In the genomic region with DNA sequence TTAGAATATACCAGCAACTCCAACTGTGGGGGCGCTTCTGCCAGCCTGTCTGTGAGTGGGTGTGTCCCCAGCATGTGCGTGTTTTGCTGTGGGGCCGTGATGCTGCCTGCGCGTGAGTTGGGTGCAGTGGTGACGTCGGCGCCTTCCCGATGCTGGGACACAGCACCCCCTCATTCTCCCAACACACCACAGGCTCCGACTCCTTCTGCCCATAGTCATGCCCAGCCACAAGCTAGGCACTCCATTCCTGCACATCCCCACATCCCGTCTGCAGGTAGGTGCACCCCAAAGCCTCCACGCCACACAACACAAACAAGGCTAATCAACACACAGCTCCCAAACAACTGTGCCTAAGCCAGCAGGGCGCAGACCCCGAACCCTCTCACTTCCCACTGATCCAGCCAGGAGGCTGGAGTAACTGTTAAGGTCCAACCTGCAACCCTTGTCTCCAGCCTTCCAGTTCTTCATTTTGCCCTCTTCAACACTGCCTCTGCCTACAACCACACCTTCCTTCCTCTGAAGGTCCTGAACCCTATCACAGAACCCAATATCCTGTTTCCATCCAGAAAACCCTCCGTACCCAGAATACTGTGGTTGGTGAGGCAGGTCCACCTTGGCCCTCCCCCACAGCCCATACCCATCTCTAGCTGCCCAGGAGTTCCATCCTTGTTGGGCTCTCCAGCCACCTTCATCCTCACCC, we compare ENCODE assay signal across 8 mouse cellular contexts. TPM values are rescaled to one million over a fixed set of nuclear protein-coding genes. Genes with fewer than 3 reads are reported as not detected.
DNase-seq lines count a peak whose midpoint lies in the region; ATAC-seq lines count a peak whose summit lies in the region.

No protein-coding gene starts in this region.

- no peak overlapping the region; the same call in 1 of the 2 replicates for H3K9ac ChIP-seq in neural tube, embryonic 11.5 days (ENCODE audit: low read length)
- H3K9ac ChIP-seq in midbrain, embryonic 12.5 days (replicated peaks): peak overlapping the region; percentile 52; the same call in 1 of the 2 replicates

- no peaks in the 10 kb centered on the region for H3K9me3 ChIP-seq in neural tube, embryonic 11.5 days (ENCODE audit: control insufficient read depth, low read length)
- H3K9me3 ChIP-seq in midbrain, embryonic 12.5 days: no peaks in the 10 kb centered on the region

- peak overlapping the region; percentile 49 for H3K4me2 ChIP-seq in neural tube, embryonic 11.5 days (ENCODE audit: low read depth)
- peak overlapping the region; percentile 64 for H3K4me2 ChIP-seq in midbrain, embryonic 12.5 days (replicated peaks)

- peak overlapping the region; percentile 40 for H3K4me3 ChIP-seq in neural tube, embryonic 11.5 days (ENCODE audit: low read depth, low read length)
- H3K4me3 ChIP-seq in midbrain, embryonic 12.5 days: peak overlapping the region; percentile 46

- H3K4me1 ChIP-seq in neural tube, embryonic 11.5 days (ENCODE audit: control insufficient read depth, insufficient read depth, low read length): peaks cover 14% of the 10 kb centered on the region
- H3K4me1 ChIP-seq in midbrain, embryonic 12.5 days: peaks cover 43% of the 10 kb centered on the region

- H3K27me3 ChIP-seq in neural tube, embryonic 11.5 days (ENCODE audit: control insufficient read depth, insufficient read depth, low read length): peaks cover 75% of the 10 kb centered on the region
- peaks cover 88% of the 10 kb centered on the region for H3K27me3 ChIP-seq in midbrain, embryonic 12.5 days

- DNase-seq in neural tube, embryonic 11.5 days (ENCODE audit: low spot score): no peak
- no peak for DNase-seq in neural tube, embryonic 10.5 days (ENCODE audit: extremely low spot score, low spot score)
- DNase-seq in cerebellum, postnatal 36 days: peak; percentile 8 to 11
- peak; percentile 64 to 65 for DNase-seq in frontal cortex, postnatal 14 days (ENCODE audit: low spot score in 2 of 2)
- DNase-seq in layer of hippocampus, postnatal 10 days (ENCODE audit: low spot score in 2 of 2): peak; percentile 61 to 62
- DNase-seq in testis, postnatal 10 days (ENCODE audit: low spot score): peak; percentile 41
- no peak for DNase-seq in thymus, postnatal 25 days

- no peaks in the 10 kb centered on the region for H3K36me3 ChIP-seq in neural tube, embryonic 11.5 days (ENCODE audit: control insufficient read depth, insufficient read depth, low read length)
- no peaks in the 10 kb centered on the region for H3K36me3 ChIP-seq in midbrain, embryonic 12.5 days

- ATAC-seq in neural tube, embryonic 11.5 days (ENCODE audit: insufficient read depth, low FRiP score, low TSS enrichment): no peak
- ATAC-seq in midbrain, embryonic 12.5 days (ENCODE audit: low FRiP score, low read depth): no peak

- WGBS in neural tube, embryonic 11.5 days: 25% methylated on average over 15 of the region's 15 CpGs
- WGBS in midbrain, embryonic 12.5 days: 32% methylated on average over 15 of the region's 15 CpGs

- H3K27ac ChIP-seq in neural tube, embryonic 11.5 days (ENCODE audit: low read depth, low read length): no peak overlapping the region
- 0 out of 2 replicates have a peak overlapping the region, but pooled peaks have one; percentile 52 for H3K27ac ChIP-seq in midbrain, embryonic 12.5 days (replicated peaks)

RNA-seq across cellular contexts. Expression of a gene that starts 10.0 kb away (rescaled TPM):
- 10.9 and 12.7 TPM in 2 replicates for polyA plus RNA-seq in neural tube, embryonic 11.5 days (2014; fragmentation: Nextera tagmentation; extraction: Ambion mirVana)
- total RNA-seq in layer of hippocampus, postnatal 10 days (2021): 100 to 1,000 TPM; 686 to 714 TPM
- polyA plus RNA-seq in midbrain, embryonic 12.5 days (2016; fragmentation: Nextera tagmentation; extraction: Ambion mirVana): 31.4 and 31.9 TPM in 2 replicates

RNA-seq across cellular contexts. Expression of a gene that starts 11.0 kb away (rescaled TPM):
- polyA plus RNA-seq in neural tube, embryonic 11.5 days (2014; fragmentation: Nextera tagmentation; extraction: Ambion mirVana): 22.0 and 24.5 TPM in 2 replicates
- total RNA-seq in layer of hippocampus, postnatal 10 days (2021): 10 to 100 TPM; 30.2 to 33.6 TPM
- polyA plus RNA-seq in midbrain, embryonic 12.5 days (2016; fragmentation: Nextera tagmentation; extraction: Ambion mirVana): 27.6 and 32.6 TPM in 2 replicates

RNA-seq across cellular contexts. Expression of a gene that starts 12.9 kb away (rescaled TPM):
- 4.1 and 4.3 TPM in 2 replicates for polyA plus RNA-seq in neural tube, embryonic 11.5 days (2014; fragmentation: Nextera tagmentation; extraction: Ambion mirVana)
- 1 to 10 TPM; 3.1 to 3.2 TPM for total RNA-seq in layer of hippocampus, postnatal 10 days (2021)
- polyA plus RNA-seq in midbrain, embryonic 12.5 days (2016; fragmentation: Nextera tagmentation; extraction: Ambion mirVana): 3.6 and 4.2 TPM in 2 replicates

RNA-seq across cellular contexts. Expression of a gene that starts 21.5 kb away (rescaled TPM):
- 263 and 274 TPM in 2 replicates for polyA plus RNA-seq in neural tube, embryonic 11.5 days (2014; fragmentation: Nextera tagmentation; extraction: Ambion mirVana)
- total RNA-seq in layer of hippocampus, postnatal 10 days (2021): 100 to 1,000 TPM; 173 to 178 TPM
- 228 and 237 TPM in 2 replicates for polyA plus RNA-seq in midbrain, embryonic 12.5 days (2016; fragmentation: Nextera tagmentation; extraction: Ambion mirVana)

RNA-seq across cellular contexts. Expression of a gene that starts 23.9 kb away (rescaled TPM):
- 6.8 and 7.3 TPM in 2 replicates for polyA plus RNA-seq in neural tube, embryonic 11.5 days (2014; fragmentation: Nextera tagmentation; extraction: Ambion mirVana)
- total RNA-seq in layer of hippocampus, postnatal 10 days (2021): 10 to 100 TPM; 24.4 to 26.4 TPM
- 6.5 and 7.1 TPM in 2 replicates for polyA plus RNA-seq in midbrain, embryonic 12.5 days (2016; fragmentation: Nextera tagmentation; extraction: Ambion mirVana)

Comparison
In these comparisons a context has a peak if more than half of its experiments do, and no peak if none do; other contexts are left out.
1. DNase-seq: peak in cerebellum, postnatal 36 days (2 of 2), frontal cortex, postnatal 14 days (2 of 2), layer of hippocampus, postnatal 10 days (2 of 2) and testis, postnatal 10 days (single experiment); none in neural tube, embryonic 11.5 days (single experiment), neural tube, embryonic 10.5 days (single experiment) and thymus, postnatal 25 days (single experiment).